Mouse (Mus musculus): ENCODE measurements around the gene Fbxw7. TPM values are rescaled to one million over a fixed set of nuclear protein-coding genes. Genes with fewer than 3 reads are reported as not detected.

Gene Fbxw7
- total RNA-seq, 1 experiment from 2014 or later: 22.4 TPM

- no peak for ATAC-seq (replicated peaks in 1 of 2; ENCODE audit: insufficient read depth in 1 of 2, low FRiP score in 2 of 2, low TSS enrichment in 1 of 2, low read depth in 1 of 2, poor library complexity in 2 of 2, severe bottlenecking in 2 of 2)
Observed at GRCm38 (mm10) chr3:84925229-84925628, 110.2 kb downstream of the Fbxw7 start.

DNA sequence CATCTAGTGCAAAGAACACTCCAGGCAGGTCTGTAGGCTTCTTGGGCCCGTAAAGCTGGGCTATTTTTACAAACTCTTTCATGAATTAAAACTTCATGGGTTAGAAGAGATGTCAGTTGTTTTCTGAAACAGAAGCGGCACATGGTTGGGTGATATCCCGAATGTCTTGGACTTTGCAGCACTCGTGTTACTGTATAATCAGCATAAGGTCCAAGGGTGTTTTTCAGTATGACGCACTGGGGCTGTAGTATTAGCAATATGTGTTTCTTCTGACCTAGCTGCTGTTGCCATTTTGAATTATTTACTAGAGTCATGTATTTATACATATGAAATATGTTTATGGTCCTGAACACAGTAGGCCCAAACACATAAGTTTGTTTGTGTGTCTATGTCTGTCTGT, 111.1 kb downstream of the Fbxw7 start:
- ATAC-seq (replicated peaks in 1 of 2; ENCODE audit: insufficient read depth in 1 of 2, low FRiP score in 2 of 2, low TSS enrichment in 1 of 2, low read depth in 1 of 2, poor library complexity in 2 of 2, severe bottlenecking in 2 of 2): no peak

- ATAC-seq (replicated peaks in 1 of 2; ENCODE audit: insufficient read depth in 1 of 2, low FRiP score in 2 of 2, low TSS enrichment in 1 of 2, low read depth in 1 of 2, poor library complexity in 2 of 2, severe bottlenecking in 2 of 2): no peak
Observed at GRCm38 (mm10) chr3:84927168-84927794, 112.2 kb downstream of the Fbxw7 start.

GRCm38 (mm10) chr3:84927901-84928300, 112.8 kb downstream of the Fbxw7 start:
- no peak for ATAC-seq (replicated peaks in 1 of 2; ENCODE audit: insufficient read depth in 1 of 2, low FRiP score in 2 of 2, low TSS enrichment in 1 of 2, low read depth in 1 of 2, poor library complexity in 2 of 2, severe bottlenecking in 2 of 2)

GRCm38 (mm10) chr3:84929171-84929570, 114.1 kb downstream of the Fbxw7 start:
- ATAC-seq (replicated peaks in 1 of 2; ENCODE audit: insufficient read depth in 1 of 2, low FRiP score in 2 of 2, low TSS enrichment in 1 of 2, low read depth in 1 of 2, poor library complexity in 2 of 2, severe bottlenecking in 2 of 2): no peak

GRCm38 (mm10) chr3:84930683-84931082, 115.6 kb downstream of the Fbxw7 start:
- no peak for ATAC-seq (replicated peaks in 1 of 2; ENCODE audit: insufficient read depth in 1 of 2, low FRiP score in 2 of 2, low TSS enrichment in 1 of 2, low read depth in 1 of 2, poor library complexity in 2 of 2, severe bottlenecking in 2 of 2)

DNA sequence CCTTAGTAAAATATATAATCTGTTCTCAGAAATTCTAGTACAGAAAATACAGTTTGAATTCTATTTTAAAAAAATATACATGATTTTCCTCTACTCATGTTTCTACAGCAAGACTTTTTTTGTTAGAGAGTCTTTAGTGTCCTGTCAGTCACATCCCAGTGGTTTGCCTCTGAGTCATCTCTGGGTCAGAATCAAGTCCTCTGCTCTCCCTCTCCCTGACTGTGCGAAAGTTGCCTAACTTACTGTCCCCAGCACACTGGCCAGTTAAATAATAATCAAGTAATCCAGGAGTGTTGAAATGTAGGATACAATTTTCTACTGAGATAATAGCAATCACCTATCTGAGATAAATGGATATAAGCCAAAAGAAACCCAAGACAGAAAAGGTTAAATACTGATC, 120.7 kb downstream of the Fbxw7 start:
- no peak for ATAC-seq (replicated peaks in 1 of 2; ENCODE audit: insufficient read depth in 1 of 2, low FRiP score in 2 of 2, low TSS enrichment in 1 of 2, low read depth in 1 of 2, poor library complexity in 2 of 2, severe bottlenecking in 2 of 2)

GRCm38 (mm10) chr3:84936252-84936651, 121.2 kb downstream of the Fbxw7 start:
- no peak for ATAC-seq (replicated peaks in 1 of 2; ENCODE audit: insufficient read depth in 1 of 2, low FRiP score in 2 of 2, low TSS enrichment in 1 of 2, low read depth in 1 of 2, poor library complexity in 2 of 2, severe bottlenecking in 2 of 2)

DNA sequence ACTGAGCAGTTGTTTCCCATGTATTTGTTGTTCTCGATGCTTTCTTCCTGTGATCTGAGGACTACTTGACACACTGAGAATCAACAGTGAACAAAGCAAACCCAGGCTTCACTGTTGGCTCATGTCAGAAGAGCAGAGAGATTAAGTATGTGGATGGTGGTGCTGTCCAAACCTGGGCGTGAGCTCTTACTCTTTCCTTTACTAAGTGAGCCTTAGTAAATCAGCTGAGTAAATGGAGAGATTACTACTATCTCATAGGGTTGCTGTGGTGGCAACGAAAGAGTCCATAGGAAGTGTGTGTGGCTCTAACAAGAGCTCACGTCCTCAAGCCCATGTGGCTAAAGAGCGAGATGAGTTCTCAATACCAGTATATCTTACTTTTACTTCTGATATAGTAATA, 121.9 kb downstream of the Fbxw7 start:
- no peak for ATAC-seq (replicated peaks in 1 of 2; ENCODE audit: insufficient read depth in 1 of 2, low FRiP score in 2 of 2, low TSS enrichment in 1 of 2, low read depth in 1 of 2, poor library complexity in 2 of 2, severe bottlenecking in 2 of 2)

DNA sequence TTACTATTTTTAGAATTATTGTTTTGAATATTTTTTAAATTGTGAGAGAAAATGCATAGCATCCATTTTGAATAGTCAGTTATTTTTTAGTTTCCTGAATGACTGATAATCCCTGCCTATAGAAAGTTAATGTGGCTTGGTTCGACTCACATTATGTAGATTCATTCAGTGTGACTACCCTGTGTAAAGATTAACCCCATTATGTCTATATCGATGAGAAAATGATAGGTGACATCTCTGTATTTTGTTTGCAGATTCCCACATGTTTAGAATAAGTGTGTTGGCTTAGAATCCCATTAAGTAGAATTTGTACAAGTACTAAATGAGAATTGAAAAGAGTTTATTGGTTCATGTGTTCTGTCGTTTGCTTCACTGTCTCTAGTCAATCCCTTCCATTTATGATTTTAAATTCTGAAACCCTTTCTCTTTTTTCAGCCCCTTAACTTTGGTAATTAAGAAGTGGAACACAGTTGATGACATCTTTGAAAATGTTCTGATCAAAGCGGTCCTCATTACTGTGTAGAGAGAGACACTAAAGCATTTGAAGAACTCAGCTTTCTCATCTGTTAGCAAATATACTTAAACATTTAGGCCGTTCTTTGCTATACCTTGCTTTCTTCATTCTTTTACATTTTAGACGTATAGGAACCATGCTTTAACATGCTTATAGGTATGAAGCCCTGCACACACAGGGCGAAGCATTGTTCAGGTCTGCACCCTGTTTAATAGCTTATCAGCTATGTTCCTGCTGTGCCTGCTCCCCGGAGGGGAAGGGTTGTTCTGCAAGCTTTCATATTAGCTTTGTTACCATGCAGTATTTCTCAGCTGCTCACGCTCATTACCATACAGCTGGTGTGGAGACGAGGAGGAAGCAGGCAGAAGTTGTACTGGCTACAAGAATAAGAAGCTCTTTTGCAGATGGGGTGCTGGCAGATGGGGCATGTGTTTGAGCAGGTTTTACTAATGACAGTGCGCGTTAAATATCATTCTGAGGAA, 122.6 kb downstream of the Fbxw7 start:
- peak; percentile 39 to 68; a peak in 2 of 4 replicates for ATAC-seq (replicated peaks in 1 of 2; ENCODE audit: insufficient read depth in 1 of 2, low FRiP score in 2 of 2, low TSS enrichment in 1 of 2, low read depth in 1 of 2, poor library complexity in 2 of 2, severe bottlenecking in 2 of 2)

GRCm38 (mm10) chr3:84944933-84945332, 129.9 kb downstream of the Fbxw7 start:
- ATAC-seq (replicated peaks in 1 of 2; ENCODE audit: insufficient read depth in 1 of 2, low FRiP score in 2 of 2, low TSS enrichment in 1 of 2, low read depth in 1 of 2, poor library complexity in 2 of 2, severe bottlenecking in 2 of 2): peak; percentile 81 to 83

DNA sequence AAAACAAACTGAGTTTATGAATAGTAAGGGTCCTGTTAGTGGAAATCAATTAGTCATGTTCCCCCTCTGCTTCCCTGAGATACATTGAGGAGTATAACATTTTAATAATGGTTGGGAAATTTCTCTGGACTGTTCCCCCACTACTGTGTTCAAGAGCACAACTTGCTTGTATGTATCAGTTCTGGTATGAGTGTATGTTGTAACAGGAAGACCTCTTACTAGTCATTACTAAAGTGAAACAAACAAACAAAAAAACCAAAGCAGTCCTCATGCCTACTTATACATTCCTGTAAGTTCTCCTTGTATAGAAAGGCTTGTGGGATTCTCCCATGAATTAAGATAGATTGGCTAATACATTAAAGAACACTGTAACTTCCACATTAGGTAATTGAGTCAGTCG, 131.3 kb downstream of the Fbxw7 start:
- no peak for ATAC-seq (replicated peaks in 1 of 2; ENCODE audit: insufficient read depth in 1 of 2, low FRiP score in 2 of 2, low TSS enrichment in 1 of 2, low read depth in 1 of 2, poor library complexity in 2 of 2, severe bottlenecking in 2 of 2)

GRCm38 (mm10) chr3:84949387-84949786, 134.3 kb downstream of the Fbxw7 start:
- ATAC-seq (replicated peaks in 1 of 2; ENCODE audit: insufficient read depth in 1 of 2, low FRiP score in 2 of 2, low TSS enrichment in 1 of 2, low read depth in 1 of 2, poor library complexity in 2 of 2, severe bottlenecking in 2 of 2): no peak

- ATAC-seq (replicated peaks in 1 of 2; ENCODE audit: insufficient read depth in 1 of 2, low FRiP score in 2 of 2, low TSS enrichment in 1 of 2, low read depth in 1 of 2, poor library complexity in 2 of 2, severe bottlenecking in 2 of 2): no peak
Observed at GRCm38 (mm10) chr3:84951698-84952097, 136.6 kb downstream of the Fbxw7 start.

- ATAC-seq (replicated peaks in 1 of 2; ENCODE audit: insufficient read depth in 1 of 2, low FRiP score in 2 of 2, low TSS enrichment in 1 of 2, low read depth in 1 of 2, poor library complexity in 2 of 2, severe bottlenecking in 2 of 2): no peak
Observed at GRCm38 (mm10) chr3:84952135-84952534, 137.1 kb downstream of the Fbxw7 start.

DNA sequence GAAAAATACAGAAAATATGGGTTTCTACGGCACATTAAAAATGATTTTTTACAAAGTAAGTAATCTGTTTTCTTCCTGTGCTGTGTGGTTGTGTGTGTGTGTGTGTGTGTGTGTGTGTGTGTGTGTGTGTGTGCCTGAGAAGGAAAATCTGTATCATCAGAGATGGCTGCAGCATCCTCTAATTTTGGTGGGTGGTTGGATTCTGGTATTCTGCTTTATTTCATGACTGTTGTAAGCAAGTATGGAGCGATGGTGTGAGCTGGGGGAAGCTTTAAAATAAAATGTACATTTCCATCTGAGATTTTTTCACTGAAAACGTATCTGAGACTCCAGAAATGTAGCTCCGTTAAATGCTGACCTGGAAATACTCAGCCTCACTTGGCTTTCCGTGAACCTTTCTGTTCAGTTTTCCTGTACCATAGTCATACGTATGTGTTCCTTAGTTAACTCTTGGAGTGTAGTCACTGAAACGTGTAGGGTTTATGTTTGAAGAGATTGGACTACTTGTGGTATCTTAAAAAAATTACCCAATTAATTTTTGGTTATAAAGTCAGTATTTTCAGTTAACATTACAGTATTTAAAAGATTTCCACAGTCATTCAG, 137.6 kb downstream of the Fbxw7 start:
- ATAC-seq (replicated peaks in 1 of 2; ENCODE audit: insufficient read depth in 1 of 2, low FRiP score in 2 of 2, low TSS enrichment in 1 of 2, low read depth in 1 of 2, poor library complexity in 2 of 2, severe bottlenecking in 2 of 2): no peak

DNA sequence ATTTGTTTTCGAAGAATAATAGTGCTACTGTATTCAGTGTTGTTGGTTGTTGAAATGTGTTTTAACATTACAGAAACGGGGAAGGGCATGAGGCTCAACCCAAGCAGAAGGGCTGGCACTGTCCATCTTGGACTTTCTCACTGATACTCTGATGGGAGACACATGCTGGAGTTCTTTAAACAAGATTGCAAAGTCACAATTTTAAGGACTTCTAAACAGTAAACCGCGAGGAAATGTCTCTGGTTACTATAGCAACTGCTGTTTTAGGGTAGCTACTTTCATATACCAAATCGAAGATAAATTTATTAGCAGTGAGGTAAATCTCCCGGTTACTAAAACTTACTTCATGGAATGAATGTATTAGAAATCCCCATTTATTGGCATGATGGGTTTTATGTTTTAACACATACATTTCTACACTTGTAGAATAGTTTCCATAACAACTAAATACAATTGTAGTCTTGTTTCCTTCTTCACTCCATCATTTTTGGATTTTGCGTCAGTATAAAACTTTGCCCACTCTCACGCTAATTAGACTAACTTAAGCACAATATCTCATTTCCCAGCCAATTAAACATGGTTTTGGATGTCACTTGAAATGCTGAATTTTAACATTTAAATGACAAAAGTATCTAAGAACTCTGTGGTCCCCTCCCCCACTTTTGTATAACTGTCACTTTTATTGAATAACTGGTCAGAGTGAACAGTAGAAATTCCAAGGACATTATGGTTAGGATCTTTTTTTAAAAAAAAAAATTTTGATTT, 140.1 kb downstream of the Fbxw7 start:
- no peak for ATAC-seq (replicated peaks in 1 of 2; ENCODE audit: insufficient read depth in 1 of 2, low FRiP score in 2 of 2, low TSS enrichment in 1 of 2, low read depth in 1 of 2, poor library complexity in 2 of 2, severe bottlenecking in 2 of 2)

All from hematopoietic stem cell, adult 5-6 weeks (primary cell).